Mouse (Mus musculus) thymus, postnatal 10 days (tissue): ENCODE measurements around the gene Fcor.

Experiments
- DNase-seq, 2 experiments: peaks; one replicate each; pipeline ENCODE4 v3.0.0; 2021; ENCODE audit warnings: low spot score in 2 of 2

The Fcor gene

DNA sequence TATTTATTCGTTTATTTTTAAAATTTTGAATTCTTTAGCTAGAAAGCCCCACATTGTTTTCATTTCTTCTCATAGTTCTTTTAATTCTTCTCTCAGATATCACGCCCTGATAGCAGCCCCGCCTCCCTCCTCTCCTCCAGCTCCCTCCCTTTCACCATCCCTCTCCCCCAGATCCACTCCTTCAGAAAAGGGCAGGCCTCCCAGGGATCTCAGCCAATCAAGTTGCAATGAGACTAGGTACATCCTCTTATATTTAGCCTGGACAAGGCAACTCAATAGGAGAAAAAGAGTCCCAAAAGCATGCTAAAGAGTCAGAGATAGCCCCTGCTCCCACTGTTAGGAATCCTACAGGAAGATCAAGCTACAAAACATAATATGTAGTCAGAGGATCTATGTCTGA is 2.5 kb upstream of the Fcor start:
- DNase-seq: no peak

DNA sequence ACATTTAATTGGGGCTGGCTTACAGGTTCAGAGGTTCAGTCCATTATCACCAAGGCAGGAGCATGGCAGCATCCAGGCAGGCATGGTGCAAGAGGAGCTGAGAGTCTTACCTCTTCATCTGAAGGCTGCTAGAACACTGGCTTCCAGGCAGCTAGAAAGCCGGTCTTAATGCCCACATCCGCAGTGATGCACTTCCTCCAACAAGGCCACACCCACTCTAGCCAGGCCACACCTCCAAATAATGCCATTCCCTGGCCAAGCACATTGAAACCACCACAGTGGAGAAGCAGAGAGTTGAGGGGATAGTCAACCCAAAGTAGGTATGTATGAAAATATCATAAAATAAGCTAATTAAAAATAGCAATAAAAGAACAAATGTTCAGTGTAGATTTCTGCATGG is 1.8 kb downstream of the Fcor start:
- DNase-seq: no peak

DNA sequence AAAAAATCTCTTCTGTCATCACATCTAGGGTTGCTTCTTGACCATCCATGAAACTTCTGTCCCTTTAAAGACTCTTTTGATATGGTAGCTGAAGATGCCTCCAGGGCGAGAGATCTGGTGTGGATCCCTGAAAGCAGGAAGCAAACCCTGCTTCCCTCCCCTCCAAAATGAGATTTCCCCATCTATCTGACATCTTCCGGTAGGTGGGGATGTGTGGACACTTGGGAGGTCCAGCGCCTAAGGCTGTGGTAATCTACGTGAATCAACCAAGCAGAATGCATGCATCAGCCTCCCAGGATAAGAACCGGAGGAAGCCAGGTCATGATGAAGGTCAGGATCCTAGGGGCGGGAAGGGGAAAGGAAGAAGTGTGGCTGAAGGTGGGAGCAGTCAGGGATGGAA is 6.7 kb downstream of the Fcor start, which contains the start of gene Mcemp1:
Gene Mcemp1, plus strand, starts transcription at position 248 of the 400 bp plus-strand sequence.
- no peak for DNase-seq

DNA sequence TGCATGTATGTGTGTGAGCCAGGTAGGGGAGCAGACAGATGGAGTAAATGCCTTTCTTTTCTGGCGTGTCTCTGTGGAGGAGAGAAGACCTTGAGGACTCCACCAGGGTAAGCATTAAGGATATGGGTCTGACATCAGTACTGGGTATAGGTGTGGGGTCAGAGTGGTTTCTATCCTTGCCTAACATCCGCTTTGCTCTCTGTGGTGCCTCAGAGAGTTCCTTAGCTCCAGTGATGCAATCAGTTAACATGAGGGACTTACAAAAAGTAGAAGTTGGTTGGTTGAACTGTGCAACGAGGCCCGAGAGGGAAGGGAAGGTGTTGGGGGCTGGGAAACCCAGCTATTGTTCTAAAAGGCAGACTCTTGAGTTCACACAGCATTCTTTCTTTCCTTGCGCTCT is 7.8 kb downstream of the Fcor start:
- no peak for DNase-seq

DNA sequence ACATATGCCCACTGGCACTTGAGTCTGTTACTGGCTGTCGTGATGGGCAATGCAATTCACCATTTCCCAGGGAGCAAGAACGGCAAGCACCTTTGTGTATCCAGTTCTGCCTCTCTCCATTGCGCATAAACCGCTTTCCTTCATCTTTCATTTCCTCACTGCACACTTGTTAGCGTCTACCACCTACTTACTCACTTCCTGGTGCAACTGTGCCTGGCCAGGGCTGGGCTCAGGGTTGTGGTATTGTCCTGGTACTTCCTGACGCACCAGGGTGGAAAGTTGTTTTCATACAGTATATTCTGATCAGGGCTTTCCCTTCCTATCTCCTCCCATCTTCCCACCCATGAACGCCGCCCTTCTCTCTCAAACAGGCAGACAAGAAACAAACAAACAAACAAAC is 11.3 kb downstream of the Fcor start:
- no peak for DNase-seq

DNA sequence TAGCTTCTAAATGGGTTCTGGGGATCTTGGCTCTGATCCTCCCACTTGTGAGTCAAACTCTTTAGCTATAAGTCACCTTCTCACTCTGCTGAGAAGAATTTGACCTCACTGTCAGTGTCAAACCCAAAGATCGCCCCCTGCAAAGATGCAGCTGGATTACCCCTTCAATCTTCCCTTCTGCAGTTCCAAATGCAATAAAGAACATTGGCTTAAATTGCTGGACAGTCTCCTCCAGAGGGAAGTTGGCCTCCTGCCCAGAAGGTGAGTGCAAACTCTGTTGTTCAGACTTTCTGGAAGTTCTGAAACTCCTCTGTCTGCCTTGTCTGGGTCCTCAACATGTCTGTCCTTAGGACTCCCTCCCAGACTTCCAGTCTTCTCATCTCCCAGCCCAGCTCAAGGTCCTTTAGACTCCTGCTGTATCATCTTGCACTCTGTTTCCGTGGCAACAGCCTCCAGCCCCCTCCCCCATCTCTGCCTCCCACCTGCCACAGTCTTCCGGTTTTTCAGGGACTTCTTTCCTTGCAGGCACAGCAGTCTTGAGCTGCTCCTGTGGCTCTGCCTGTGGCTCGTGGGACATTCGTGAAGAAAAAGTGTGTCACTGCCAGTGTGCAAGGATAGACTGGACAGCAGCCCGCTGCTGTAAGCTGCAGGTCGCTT is 15.3 kb downstream of the Fcor start:
- DNase-seq: no peak

DNA sequence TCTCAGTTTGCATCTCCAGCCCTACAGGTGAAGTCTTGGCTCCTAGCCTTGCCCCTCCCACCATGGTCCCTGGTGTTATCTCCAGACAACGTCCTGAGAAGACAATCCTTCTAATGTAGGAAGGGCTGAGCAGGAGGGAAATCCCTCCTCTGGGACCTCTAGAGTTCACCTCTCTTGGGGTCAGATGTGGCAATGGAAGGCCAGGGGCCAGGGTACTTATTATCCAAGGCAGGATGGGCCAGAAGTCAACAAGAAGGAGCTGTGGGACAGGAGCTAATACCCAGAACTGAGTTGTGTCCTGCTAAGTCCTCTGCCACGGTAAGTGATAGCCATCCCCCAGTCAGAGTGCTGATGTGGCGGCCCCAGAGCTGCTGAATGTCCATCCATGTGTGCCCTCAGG is 16.6 kb downstream of the Fcor start, which contains the start of gene Retn:
Gene Retn, plus strand, starts transcription at position 245 of the 400 bp plus-strand sequence.
- DNase-seq: no peak

DNA sequence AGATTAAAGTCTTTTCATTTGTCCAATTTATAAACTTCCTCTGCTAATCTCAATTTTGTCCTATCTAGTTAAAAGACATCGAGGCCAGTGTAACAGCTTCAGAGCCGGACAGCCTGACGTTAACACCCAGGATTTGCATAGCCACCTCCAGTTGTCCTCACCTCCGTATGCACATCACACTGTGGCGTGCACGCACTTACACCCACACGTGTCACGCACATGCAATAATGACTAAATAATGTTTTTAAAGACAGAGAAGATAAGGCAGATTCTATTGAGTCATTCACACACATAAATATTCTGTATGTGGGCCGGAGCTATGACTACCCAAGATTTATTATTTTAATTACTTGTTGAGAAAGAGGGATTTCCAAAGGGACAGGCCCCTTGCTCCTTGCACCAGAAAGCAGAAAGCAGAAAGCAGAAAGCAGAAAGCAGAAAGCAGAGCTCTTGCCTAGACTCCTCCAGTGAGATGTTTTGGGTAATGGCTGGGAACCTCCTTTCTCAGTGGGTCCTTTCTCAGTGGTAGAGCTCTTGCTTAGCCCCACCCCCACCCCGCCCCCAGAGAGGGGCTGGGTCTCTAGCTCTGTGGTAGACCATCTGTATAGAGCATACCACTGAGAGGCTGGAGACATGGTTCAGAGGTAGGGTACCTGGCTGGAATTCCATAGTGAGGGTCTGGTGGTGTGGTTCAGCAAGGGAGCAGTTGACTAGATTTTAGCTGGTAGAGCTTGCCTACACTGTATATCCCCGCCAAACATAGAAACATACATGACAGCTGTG is 17.2 kb downstream of the Fcor start:
- DNase-seq: no peak

DNA sequence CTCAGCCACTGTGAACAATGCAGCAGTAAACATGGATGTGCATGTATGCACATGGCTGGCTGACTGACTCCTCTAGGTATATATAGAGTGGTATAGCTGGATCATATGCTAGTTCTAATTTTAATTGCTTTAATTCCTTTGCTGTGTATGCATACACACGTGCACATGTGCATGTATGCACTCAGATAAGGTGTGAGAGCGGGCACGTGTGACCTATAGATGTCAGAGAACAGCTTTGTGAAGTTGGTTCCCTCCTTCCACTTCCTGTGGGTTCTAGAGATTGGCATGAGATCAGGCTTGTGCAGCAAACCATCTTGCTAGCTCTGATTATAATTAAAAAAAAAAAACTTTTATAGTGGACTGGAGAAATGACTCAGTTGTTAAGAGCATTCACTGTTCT is 19.3 kb downstream of the Fcor start:
- no peak for DNase-seq

DNA sequence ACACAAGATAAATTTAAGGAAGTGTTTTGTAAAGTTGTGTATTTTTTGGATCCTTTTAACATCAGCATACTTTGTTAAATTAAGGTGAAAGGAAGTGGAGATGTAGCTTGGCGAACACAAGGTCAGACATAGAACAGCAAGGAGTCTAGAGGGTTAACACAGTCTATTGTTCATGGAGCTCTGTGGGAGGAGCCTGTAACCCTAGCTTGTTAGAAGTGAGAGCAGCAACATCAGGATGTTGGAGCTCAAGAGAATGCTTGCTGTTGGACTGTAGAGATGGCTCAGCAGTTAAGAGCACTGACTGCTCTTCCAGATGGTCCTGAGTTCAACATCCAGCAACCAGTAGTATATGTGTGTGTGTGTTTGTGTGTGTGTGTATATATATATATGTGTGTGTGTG is 23.2 kb downstream of the Fcor start:
- no peak for DNase-seq

DNA sequence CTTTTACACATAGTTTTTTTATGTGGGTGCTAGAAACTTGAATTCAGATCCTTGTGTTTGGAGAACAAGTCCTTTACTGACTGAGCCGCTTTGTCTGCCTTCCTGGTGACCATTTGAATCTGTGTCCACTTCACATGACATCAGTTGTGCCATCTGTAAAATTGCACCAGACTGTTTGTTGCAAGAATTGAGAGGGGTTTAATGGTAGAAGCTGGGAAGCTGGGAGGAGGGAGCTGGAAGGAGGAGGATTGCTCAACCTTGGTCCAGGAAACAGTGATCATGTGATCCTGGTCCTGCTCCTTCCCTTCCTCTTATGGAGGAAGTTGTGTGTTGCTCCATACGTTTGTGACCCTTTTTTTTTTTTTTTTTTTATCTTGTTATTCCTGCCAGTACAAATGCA is 23.9 kb downstream of the Fcor start:
- DNase-seq: no peak

DNA sequence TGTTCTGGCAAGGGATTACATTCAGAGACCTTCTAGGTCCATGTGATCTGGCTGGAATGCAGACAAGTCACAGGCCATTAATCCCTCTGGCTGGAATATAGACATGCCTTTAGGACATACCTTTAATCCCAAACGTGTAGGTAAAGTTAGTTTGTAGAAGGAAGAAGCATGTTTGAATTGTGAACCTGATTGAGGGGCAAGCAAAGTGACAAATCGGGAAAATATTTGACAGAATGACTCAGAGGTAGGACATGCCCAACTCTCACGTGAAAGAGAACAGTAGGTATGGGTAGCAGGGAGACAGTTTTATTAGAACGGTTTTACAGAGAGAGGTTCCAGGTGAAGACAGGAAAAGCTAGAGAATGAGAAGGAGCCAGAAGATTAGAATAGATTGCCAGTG is 24.6 kb downstream of the Fcor start:
- DNase-seq: no peak

DNA sequence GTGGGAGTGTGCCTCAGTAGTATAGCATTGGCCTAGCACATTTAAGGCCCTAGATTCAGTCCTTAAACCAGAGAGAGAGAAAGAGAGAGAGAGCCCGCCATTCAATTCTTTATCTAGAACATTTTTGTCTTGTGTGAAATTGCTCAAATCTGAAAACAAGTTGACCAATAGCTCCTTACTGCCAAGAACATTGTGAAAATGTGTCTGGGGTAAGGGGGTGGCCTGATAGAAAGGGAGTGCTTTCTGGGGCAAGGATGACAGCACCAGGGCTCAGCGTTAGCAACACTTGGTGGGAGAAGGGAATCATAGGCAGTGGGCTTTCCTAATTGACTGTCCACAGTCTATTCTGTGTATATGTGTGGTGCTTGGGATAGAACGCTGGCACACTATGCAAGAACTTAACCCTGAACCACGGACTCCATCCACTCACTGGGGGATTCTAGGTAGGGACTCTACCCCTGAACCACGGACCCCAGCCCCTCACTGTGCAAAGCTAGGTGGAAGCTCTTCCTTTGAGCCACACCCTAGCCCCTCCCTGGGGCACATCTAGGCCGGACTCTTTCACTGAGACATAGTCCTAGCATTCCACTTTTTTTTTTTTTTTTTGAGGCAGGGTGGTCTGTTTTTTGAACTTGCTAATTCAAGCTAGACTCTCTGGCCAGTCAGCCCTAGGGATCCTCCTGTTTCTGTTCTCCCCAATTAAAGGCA is 25.2 kb downstream of the Fcor start:
- no peak for DNase-seq

DNA sequence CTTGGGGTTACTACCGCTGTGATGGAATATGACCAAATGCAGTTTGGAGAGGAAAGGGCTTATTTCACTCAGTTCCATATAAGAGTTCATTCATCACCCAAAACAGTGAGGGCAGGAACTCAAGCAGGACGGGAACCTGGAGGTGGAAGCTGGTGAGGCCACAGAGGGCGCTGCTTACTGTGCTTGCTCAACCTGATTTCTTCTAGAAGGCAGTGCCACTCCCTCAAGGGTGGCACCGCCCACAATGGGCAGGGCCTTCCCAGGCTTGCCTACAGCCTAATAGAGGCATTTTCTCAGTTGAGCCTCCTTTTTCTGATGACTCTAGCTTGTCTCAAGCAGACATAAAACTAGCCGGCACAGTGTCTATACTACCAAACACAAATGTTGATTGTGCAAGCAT is 26.4 kb downstream of the Fcor start:
- DNase-seq: peak; percentile 16 to 23

DNA sequence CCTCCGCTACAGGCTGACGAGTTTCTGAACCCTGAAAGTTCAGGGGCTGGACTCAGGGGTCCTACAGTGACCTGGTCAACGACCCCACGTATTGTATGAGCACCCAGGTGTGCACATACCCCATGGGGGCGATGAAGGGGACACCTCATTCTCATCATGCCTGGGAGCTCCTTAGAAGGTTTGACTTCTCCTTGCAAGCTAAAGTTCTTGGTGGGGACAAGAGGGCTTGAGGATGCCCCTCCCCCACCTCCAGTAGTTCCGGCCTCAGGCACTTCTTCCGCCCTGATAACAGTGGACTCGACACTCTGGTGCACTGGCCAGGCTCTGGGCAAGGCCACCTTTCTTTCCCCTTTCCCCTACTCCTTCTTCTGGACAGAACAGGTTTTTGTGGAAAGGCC is 40.7 kb downstream of the Fcor start:
- DNase-seq: peak in 1 of 2 experiments; percentile 14

DNA sequence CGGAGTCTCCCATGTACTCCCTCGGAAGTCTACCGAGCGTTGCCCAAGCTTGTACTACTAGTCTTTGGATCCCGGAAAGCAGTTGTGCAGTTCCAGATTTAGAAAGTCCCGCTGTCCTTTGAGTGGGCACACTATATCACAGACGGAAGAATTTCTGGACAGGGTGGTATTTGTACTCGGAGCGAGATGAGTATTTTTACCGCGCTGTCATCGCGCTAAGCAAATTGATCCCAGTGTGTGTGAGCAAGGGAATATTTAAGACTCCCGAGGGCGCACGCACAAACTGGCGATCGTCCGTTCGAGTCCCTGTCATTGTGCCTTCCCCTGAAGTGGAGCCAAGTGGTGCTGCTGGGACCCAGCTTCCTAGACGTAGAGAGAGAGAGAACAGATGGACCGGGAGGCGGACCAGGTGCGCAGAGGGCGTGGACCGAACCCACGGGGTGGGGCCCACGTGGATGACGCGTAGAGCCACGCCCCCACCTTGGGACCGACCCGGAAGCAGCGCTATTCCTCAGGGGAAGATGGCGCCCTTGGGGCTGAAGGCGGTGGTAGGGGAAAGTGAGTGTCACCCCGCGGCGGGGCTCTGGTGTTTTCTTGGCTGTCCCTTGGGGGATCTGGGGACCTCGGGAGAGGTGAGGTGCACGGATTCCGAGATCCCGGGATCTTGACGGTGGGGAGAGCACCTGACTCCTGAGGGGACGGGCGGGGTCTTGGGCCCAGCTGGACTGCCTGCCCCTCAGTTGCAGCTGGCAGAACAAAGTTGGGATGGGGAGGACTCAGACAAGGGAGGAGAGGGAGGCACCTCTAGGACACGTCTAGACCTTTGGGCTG is 41.3 kb downstream of the Fcor start, which contains the start of gene Stxbp2:
Gene Stxbp2, plus strand, starts transcription at position 309 of the 831 bp plus-strand sequence.
- DNase-seq: peak; percentile 77 to 85

DNA sequence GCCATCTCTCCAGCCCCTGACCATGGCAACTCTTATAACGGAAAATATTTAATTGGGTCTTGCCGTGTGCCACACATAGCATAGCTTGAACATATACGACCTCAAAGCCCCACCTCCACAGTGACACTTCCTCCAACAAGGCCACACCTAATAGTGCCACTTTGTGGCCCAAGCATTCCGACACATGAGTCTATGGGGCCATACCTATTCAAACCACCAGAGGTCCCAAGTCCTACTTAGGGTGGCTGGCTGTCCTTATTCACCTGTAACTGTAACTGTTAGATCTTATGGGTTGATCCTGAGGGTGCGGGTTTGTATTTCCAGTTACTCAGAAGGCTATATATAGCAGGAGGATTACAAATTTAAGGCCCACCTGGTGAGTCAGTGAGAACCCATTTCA is 44.1 kb downstream of the Fcor start:
- DNase-seq: peak; percentile 24 to 28

DNA sequence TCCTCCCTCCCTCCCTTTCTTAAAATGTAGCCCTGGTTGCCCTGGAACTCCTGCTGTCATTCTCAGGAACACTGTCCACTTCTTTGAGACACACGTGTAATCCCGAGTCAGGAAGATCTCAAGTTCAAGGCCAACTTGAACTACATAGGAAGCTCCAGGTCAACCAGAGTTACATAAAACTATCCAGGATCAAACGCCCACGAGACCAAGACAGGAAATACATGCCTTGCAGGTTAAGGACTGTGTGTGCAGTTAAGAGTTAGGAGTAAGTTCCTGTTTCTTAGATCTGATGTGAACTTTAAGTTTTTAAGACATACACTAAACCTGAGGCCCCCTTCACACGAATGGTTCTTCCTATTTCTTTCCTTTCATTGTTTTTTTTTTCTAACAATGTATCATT is 45.2 kb downstream of the Fcor start:
- DNase-seq: no peak

DNA sequence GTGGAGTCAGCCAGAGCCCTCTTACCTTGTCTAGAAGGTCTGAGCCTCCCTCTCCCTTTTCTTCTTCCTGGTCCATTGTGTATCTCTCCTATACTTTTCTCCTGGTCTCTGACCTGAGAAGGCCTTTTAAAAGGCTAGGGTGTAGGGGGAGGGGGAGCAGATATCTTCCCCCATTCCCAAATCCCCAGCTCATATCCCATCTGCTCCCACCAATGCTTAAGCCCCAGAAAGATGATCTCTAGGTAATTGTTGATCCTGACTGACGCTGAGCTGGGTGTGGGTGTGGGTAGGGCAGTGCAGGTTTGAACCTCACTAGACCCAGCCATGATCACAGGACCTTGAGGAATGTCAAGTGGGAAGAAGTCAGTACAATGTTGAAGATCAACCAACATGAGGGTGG is 46.7 kb downstream of the Fcor start, which contains the start of gene Pcp2:
Gene Pcp2, minus strand, starts transcription at position 101 of the 400 bp plus-strand sequence.
- DNase-seq: no peak

DNA sequence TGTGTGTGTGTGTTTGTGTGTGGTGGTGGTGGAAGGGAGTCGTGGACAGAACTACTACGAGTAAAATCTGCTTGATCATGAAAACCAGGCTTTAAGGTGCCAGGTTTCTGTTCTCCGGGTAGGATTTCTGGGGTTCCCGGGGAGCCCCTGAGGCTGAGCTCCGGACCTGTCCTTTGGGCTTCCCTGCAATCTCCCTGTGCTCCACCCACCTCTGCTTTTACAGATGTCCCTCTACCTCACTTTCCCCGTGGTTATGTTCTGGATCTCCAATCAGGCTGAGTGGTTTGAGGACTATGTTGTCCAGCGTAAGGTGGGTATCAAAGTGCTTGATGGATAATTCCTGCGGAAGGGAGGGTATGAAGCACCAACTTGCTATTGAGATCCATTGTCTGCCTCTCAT is 50.0 kb downstream of the Fcor start:
- DNase-seq: no peak

DNA sequence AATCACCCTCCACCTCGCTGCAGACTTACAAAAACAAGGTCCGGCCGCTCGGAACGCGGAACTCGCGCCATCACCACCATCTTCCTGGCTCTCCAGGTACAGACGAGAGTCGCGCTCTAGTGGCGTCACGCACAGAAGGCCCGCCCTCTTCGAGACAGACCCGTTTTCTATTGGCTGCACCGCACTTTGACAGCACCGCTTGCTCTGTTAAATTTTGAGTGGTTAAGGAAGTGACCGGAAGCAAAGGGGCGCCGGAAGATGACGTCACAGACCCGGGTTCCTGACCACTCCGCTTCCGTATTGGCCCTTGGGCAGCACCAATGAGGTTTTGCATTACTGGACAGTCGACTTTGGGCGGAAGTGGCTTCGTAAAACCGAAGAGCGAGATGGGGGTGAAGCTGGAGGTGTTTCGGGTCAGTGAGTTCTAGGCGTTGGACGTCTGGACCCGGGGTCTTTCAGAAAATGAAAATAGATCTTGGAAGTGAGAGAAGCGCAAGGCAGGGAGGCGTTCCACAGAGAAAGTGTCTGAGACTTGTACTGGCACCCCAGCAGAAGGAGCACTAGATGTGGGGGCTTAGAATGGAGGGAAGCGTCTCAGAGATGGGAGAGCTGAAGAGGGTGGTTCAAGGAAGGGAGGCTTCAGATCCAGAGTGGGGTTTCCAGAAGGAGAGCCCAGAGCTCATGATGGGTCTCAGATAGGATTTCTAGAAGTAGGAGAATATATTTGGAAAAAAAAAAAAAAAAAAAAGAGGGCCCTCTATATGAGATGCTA is 50.8 kb downstream of the Fcor start, which contains the start of the genes Xab2 and Pet100:
Gene Xab2, minus strand, starts transcription at position 118 of the 772 bp plus-strand sequence.
Gene Pet100, plus strand, starts transcription at position 350 of the 772 bp plus-strand sequence.
- peak; percentile 94 to 95 for DNase-seq
